Mouse (Mus musculus) thymus, adult 2 months (tissue): ENCODE data around the gene Ttll9.

Experiments used
- CTCF ChIP-seq: fragments of 200-500 bp; IDR thresholded peaks from 2 replicates; pipeline ENCODE4 v1.5.1; 2012; ENCODE audit warnings: mild to moderate bottlenecking, control low read depth, low read length, moderate library complexity, borderline replicate concordance; ENCODE audit not compliant: control insufficient read depth, poor library complexity, insufficient read depth; ENCODE audit errors: extremely low read depth
- POLR2A ChIP-seq: fragments of 200-500 bp; IDR thresholded peaks from 2 replicates; pipeline ENCODE4 v1.6.1; 2012; ENCODE audit warnings: mild to moderate bottlenecking, low read length, control low read depth, moderate library complexity; ENCODE audit not compliant: control insufficient read depth, poor library complexity, insufficient read depth; ENCODE audit errors: extremely low read depth

DNA sequence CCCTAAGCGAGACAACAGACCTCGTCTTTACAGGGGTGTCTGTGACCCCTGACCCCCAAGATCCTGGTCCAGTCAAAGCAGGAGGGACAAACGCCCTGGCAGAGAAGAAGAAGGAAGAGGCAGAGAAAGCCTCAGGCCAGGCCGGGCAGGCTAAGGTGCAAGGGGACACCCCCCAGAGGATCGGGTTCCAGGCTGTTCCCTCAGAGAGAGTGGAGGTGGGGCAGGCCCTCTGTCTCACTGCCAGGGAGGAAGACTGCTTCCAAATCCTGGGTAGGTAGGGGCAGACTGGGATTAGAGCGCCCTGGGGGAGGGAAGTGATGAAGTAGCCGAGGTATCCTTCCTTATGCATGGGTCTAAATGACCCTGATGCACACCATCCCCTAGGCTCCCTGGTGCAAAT lies 48.8 kb upstream of the Ttll9 start:
- TF ChIP-seq CTCF (no peak), POLR2A (no peak)
